Mouse (Mus musculus) forebrain, postnatal 0 days (tissue): ENCODE data around the gene Miip. TPM values are rescaled to one million over a fixed set of nuclear protein-coding genes. Genes with fewer than 3 reads are reported as not detected.
"Not testable (repeated sequence)": the region's sequence is repeated elsewhere in the genome, so short reads cannot be mapped to it uniquely, and the experiment has no call there.

ENCODE experiments used
- ATAC-seq: fragments of 200-750 bp; cut with Nextera tagmentation; 2 replicates; pipeline ENCODE4 v1.8.0; 2017; ENCODE audit warnings: mild to moderate bottlenecking, moderate library complexity
- DNase-seq: peaks from one replicate; pipeline ENCODE4 v3.0.0-alpha.2; 2015
- H3K27ac ChIP-seq: fragments of 300-500 bp; sonication (generic); 2 replicates; pipeline ENCODE4 v1.5.1; 2014; ENCODE audit warnings: low read depth, mild to moderate bottlenecking, antibody characterized with exemption, low read length, moderate library complexity, mixed read lengths
- H3K27me3 ChIP-seq: fragments of 300-500 bp; sonication (generic); 2 replicates; pipeline ENCODE4 v1.6.1; 2014; ENCODE audit warnings: mild to moderate bottlenecking, low read length, mixed read lengths; ENCODE audit not compliant: insufficient read depth
- H3K36me3 ChIP-seq: fragments of 300-500 bp; sonication (generic); 2 replicates; pipeline ENCODE4 v1.6.1; 2014; ENCODE audit warnings: mild to moderate bottlenecking, moderate library complexity; ENCODE audit not compliant: insufficient read depth
- H3K4me1 ChIP-seq: fragments of 300-500 bp; sonication (generic); 2 replicates; pipeline ENCODE4 v1.6.1; 2014; ENCODE audit warnings: antibody characterized with exemption; ENCODE audit not compliant: insufficient read depth
- H3K4me2 ChIP-seq: fragments of 300-500 bp; sonication (generic); 2 replicates; pipeline ENCODE4 v1.6.1; 2014; ENCODE audit warnings: low read depth, mild to moderate bottlenecking, moderate library complexity
- H3K4me3 ChIP-seq: fragments of 300-500 bp; sonication (generic); 2 replicates; pipeline ENCODE4 v1.5.1; 2014; ENCODE audit warnings: low read depth, low read length, mixed read lengths
- H3K9ac ChIP-seq: fragments of 300-500 bp; sonication (generic); 2 replicates; pipeline ENCODE4 v1.6.1; 2014; ENCODE audit warnings: mild to moderate bottlenecking
- H3K9me3 ChIP-seq: fragments of 300-500 bp; sonication (generic); 2 replicates; pipeline ENCODE4 v1.6.1; 2016; ENCODE audit warnings: low read length
- CTCF ChIP-seq: sonication (generic); IDR thresholded peaks from 2 replicates; pipeline ENCODE4 v1.5.1; 2016; ENCODE audit warnings: antibody characterized with exemption, control low read depth, low read depth
- WGBS: fragments of 180-500 bp; shearing (Covaris S2); extraction: QIAGEN DNeasy Blood & Tissue Kit; methylation state at CpG from one replicate; pipeline ENCODE4 v1.1.7; 2014; 5-methylcytosine and 5-hydroxymethylcytosine counted together
- polyA plus RNA-seq: library from polyadenylated mRNA; unstranded; fragments of >200 nt; fragmentation: Nextera tagmentation; extraction: Ambion mirVana; gene quantifications from 2 replicates; pipeline ENCODE4 v1.2.1, GENCODE M21; 2015
- total RNA-seq: library from RNA; depleted of rRNA; stranded (reverse); fragments of >200 nt; gene quantifications from 2 replicates; pipeline ENCODE4 v1.2.3, GENCODE M21; 2014

Miip gene
- total and polyA plus RNA-seq, 2 experiments from 2014 or later, result 31.7 to 35.7 TPM

- H3K27me3 ChIP-seq, result no peaks in the 10 kb centered on the region
- no peaks in the 10 kb centered on the region for H3K9me3 ChIP-seq
- H3K4me2 ChIP-seq, result no peak overlapping the region
- H3K36me3 ChIP-seq, result peaks cover 3% of the 10 kb centered on the region; the same call in 1 of the 2 replicates
- WGBS, result 84% methylated on average over 2 of the region's 2 CpGs
- TF ChIP-seq CTCF, result no peak
- no peak overlapping the region for H3K27ac ChIP-seq
- H3K4me3 ChIP-seq, result no peak overlapping the region
- peaks cover 7% of the 10 kb centered on the region for H3K4me1 ChIP-seq
- no peak for DNase-seq
- ATAC-seq, result no peak
- H3K9ac ChIP-seq, result no peak overlapping the region
Measured at GRCm38 (mm10) chr4:147850776-147851175, 17.8 kb downstream of the Miip start.

- DNase-seq (no peak), ATAC-seq (peak; percentile 79)
- Histone ChIP-seq H3K4me3 (peak overlapping the region; percentile 83), H3K27ac (0 out of 2 replicates have a peak overlapping the region, but pooled peaks have one; percentile 42), H3K36me3 (peaks cover 7% of the 10 kb centered on the region; the same call in 1 of the 2 replicates), H3K4me1 (peaks cover 7% of the 10 kb centered on the region), H3K9ac (peak overlapping the region; percentile 73), H3K27me3 (no peaks in the 10 kb centered on the region), H3K9me3 (peaks cover 4% of the 10 kb centered on the region; the same call in 1 of the 2 replicates), H3K4me2 (peak overlapping the region; percentile 75)
- WGBS, result 0% methylated on average over 4 of the region's 4 CpGs
- TF ChIP-seq CTCF, result no peak
Measured at GRCm38 (mm10) chr4:147848584-147848991, 20.0 kb downstream of the Miip start.

GRCm38 (mm10) chr4:147847614-147848583, 20.7 kb downstream of the Miip start, which contains the start of gene Zfp933:
Zfp933 (minus strand) TSS chr4:147848366.
- Histone ChIP-seq H3K4me2 (peak within 1 kb of the TSS; percentile 75), H3K27me3 (no peaks in the 10 kb centered on the region), H3K4me3 (peak within 1 kb of the TSS; percentile 83), H3K27ac (0 out of 2 replicates have a peak within 1 kb of the TSS, but pooled peaks have one; percentile 42), H3K9ac (peak within 1 kb of the TSS; percentile 73), H3K36me3 (peaks cover 13% of the 10 kb centered on the region), H3K9me3 (peaks cover 11% of the 10 kb centered on the region; the same call in 1 of the 2 replicates), H3K4me1 (peaks cover 7% of the 10 kb centered on the region)
- peak; percentile 91 for DNase-seq
- no peak for TF ChIP-seq CTCF
- 3% methylated on average over 23 of the region's 23 CpGs for WGBS
- peak; percentile 95 for ATAC-seq

- Histone ChIP-seq H3K4me3 (no peak overlapping the region), H3K27ac (no peak overlapping the region), H3K4me2 (no peak overlapping the region), H3K9me3 (peaks cover 27% of the 10 kb centered on the region), H3K27me3 (no peaks in the 10 kb centered on the region), H3K9ac (no peak overlapping the region), H3K36me3 (peaks cover 24% of the 10 kb centered on the region), H3K4me1 (peaks cover 4% of the 10 kb centered on the region; the same call in 1 of the 2 replicates)
- DNase-seq, result no peak
- WGBS, result 98% methylated on average over 3 of the region's 3 CpGs
- ATAC-seq, result no peak
- TF ChIP-seq CTCF, result no peak
Measured at GRCm38 (mm10) chr4:147842871-147843270, 25.7 kb downstream of the Miip start.

- H3K27ac ChIP-seq, ATAC-seq, H3K4me1 ChIP-seq, H3K9ac ChIP-seq, H3K27me3 ChIP-seq, H3K4me3 ChIP-seq, DNase-seq, H3K4me2 ChIP-seq: not testable (repeated sequence)
- Histone ChIP-seq H3K36me3 (peaks cover 17% of the 10 kb centered on the region), H3K9me3 (peaks cover 27% of the 10 kb centered on the region)
- WGBS, result 99% methylated on average over 16 of the region's 26 CpGs
Measured at GRCm38 (mm10) chr4:147839282-147839681, 29.3 kb downstream of the Miip start.

- TF ChIP-seq CTCF, result no peak
- H3K4me2 ChIP-seq, result no peak overlapping the region
- DNase-seq, result no peak
- H3K27ac ChIP-seq, result no peak overlapping the region
- no peaks in the 10 kb centered on the region for H3K27me3 ChIP-seq
- no peak overlapping the region for H3K4me3 ChIP-seq
- H3K9ac ChIP-seq, result no peak overlapping the region
- WGBS, result 97% methylated on average over 4 of the region's 4 CpGs
- ATAC-seq, result no peak
- no peaks in the 10 kb centered on the region for H3K4me1 ChIP-seq
- peaks cover 49% of the 10 kb centered on the region for H3K36me3 ChIP-seq
- H3K9me3 ChIP-seq, result peaks cover 63% of the 10 kb centered on the region
Measured at GRCm38 (mm10) chr4:147824389-147824788, 44.2 kb downstream of the Miip start.

- Histone ChIP-seq H3K9me3 (peaks cover 46% of the 10 kb centered on the region), H3K36me3 (peaks cover 27% of the 10 kb centered on the region)
- not testable (repeated sequence) for ATAC-seq
Measured at GRCm38 (mm10) chr4:147821414-147821813, 47.2 kb downstream of the Miip start.

GRCm38 (mm10) chr4:147819659-147820058, 49.0 kb downstream of the Miip start:
- WGBS, result 86% methylated on average over 7 of the region's 7 CpGs
- DNase-seq, H3K4me1 ChIP-seq, H3K36me3 ChIP-seq, H3K27ac ChIP-seq, H3K9ac ChIP-seq, ATAC-seq, H3K4me3 ChIP-seq, H3K4me2 ChIP-seq, H3K27me3 ChIP-seq: not testable (repeated sequence)
- H3K9me3 ChIP-seq, result peaks cover 33% of the 10 kb centered on the region

More at GRCm38 (mm10) chr4:147821414-147821813, 47.2 kb downstream of the Miip start:
- 83% methylated on average over 3 of the region's 3 CpGs for WGBS
- not testable (repeated sequence) for H3K4me1 ChIP-seq, H3K9ac ChIP-seq, H3K27ac ChIP-seq, H3K4me2 ChIP-seq, H3K4me3 ChIP-seq, DNase-seq, H3K27me3 ChIP-seq
